Mouse (Mus musculus) liver, postnatal 0 days (tissue): ENCODE measurements around the gene Dpep1.

Experiments
- CTCF ChIP-seq: sonication (generic); IDR thresholded peaks from 2 replicates; pipeline ENCODE4 v1.5.1; 2016; ENCODE audit warnings: antibody characterized with exemption, low read depth
- EP300 ChIP-seq: IDR thresholded peaks from 2 replicates; pipeline ENCODE4 v1.6.1; 2016; ENCODE audit warnings: antibody characterized with exemption, low read depth, mild to moderate bottlenecking

- TF ChIP-seq CTCF (no peak), EP300 (no peak)
Observed at GRCm38 (mm10) chr8:123193771-123194170, 7.7 kb downstream of the Dpep1 start.
